Comparison of ENCODE assay signal across 8 mouse cellular contexts in the genomic region with DNA sequence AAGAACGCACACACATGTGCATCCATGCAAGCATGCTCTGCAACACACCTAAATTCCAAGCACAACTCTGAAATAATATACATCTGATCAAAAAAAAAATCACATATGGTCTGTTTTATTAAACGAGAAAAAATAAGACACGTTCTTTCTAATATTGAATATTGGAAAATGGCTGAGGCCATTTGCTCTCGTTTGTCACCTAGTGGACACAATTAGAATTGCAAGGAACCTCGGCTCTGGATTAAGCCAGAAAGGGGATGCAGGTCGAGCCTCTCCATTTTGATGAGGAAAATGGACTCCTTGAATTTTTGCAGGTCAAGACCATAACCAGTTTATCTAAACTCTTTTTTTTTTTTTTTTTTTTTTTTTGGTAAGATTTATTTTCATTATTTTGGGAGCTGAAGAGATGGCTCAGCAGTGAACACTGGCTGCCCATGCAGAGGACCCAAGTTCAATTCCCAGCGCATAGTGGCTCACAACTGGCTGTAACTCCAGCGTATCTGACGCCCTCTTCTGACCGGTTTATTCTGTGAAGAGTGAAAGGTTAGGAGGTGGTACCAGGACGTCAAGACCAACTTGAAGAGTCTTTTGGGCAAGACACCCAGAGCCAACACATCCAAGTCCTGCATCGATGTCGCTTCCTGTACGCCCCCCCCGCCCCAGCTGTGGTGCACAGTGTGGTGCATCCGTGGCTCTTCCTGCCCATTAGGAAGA. TPM values are rescaled to one million over a fixed set of nuclear protein-coding genes. Genes with fewer than 3 reads are reported as not detected.
DNase-seq lines count a peak whose midpoint lies in the region; ATAC-seq lines count a peak whose summit lies in the region.

No protein-coding gene starts in this region.

- H3K9me3 ChIP-seq in stomach, embryonic 16.5 days (replicated peaks; ENCODE audit: control insufficient read depth, low read length) = no peaks in the 10 kb centered on the region

- DNase-seq in adrenal gland, postnatal 10 days = peak; percentile 63
- DNase-seq in adrenal gland, adult 8-10 months = no peak
- DNase-seq in left cerebral cortex, postnatal 4 days = peak; percentile 32
- no peak for DNase-seq in left cerebral cortex, postnatal 36 days (ENCODE audit: low spot score in 2 of 2)
- peak; percentile 61 for DNase-seq in adrenal gland, postnatal 14 days
- DNase-seq in induced T-regulatory cell, adult 2 months (ENCODE audit: low read depth) = peak; percentile 80
- no peak for DNase-seq in gastrocnemius, adult 8-10 months (ENCODE audit: low spot score in 2 of 2)

- WGBS in stomach, embryonic 16.5 days = 54% methylated on average over 16 of the region's 16 CpGs

- no peaks in the 10 kb centered on the region for H3K27me3 ChIP-seq in stomach, embryonic 16.5 days (ENCODE audit: control insufficient read depth, insufficient read depth, low read length)

- no peak overlapping the region for H3K9ac ChIP-seq in stomach, embryonic 16.5 days (ENCODE audit: low read length)

- no peak for ATAC-seq in stomach, embryonic 16.5 days (ENCODE audit: insufficient read depth, low FRiP score)

- intact Hi-C loops in left cerebral cortex, postnatal 4 days (cut with DNase I) = no loop called here
- intact Hi-C loops in left cerebral cortex, postnatal 36 days (cut with DNase I) = no loop called here

- no peak overlapping the region for H3K4me2 ChIP-seq in stomach, embryonic 16.5 days (ENCODE audit: low read depth, low read length)

- peaks cover 5% of the 10 kb centered on the region; the same call in 1 of the 2 replicates for H3K4me1 ChIP-seq in stomach, embryonic 16.5 days (ENCODE audit: control insufficient read depth, insufficient read depth, low read length)

- H3K27ac ChIP-seq in stomach, embryonic 16.5 days (ENCODE audit: low read length) = peak overlapping the region; percentile 79

- H3K4me3 ChIP-seq in stomach, embryonic 16.5 days (replicated peaks; ENCODE audit: low read length) = no peak overlapping the region

- H3K36me3 ChIP-seq in stomach, embryonic 16.5 days (ENCODE audit: control insufficient read depth, insufficient read depth, low read length) = no peaks in the 10 kb centered on the region

RNA-seq across cellular contexts. Expression of gene Naa25, which starts 4.9 kb away (rescaled TPM):
- total RNA-seq in adrenal gland, postnatal 10 days (2021) = 10 to 100 TPM; 31.0 to 32.1 TPM
- total RNA-seq in adrenal gland, adult 8-10 months (2022) = 10 to 100 TPM; 33.4 to 40.0 (median 35.9) TPM
- total RNA-seq in left cerebral cortex, postnatal 4 days (2021) = 10 to 100 TPM; 49.3 to 51.0 TPM
- 10 to 100 TPM; 39.4 to 40.7 TPM for total RNA-seq in left cerebral cortex, postnatal 36 days (2021)
- total RNA-seq in adrenal gland, postnatal 14 days (2021) = 34.7 and 36.3 TPM in 2 replicates
- polyA plus RNA-seq in stomach, embryonic 16.5 days (2015; fragmentation: Nextera tagmentation; extraction: Ambion mirVana) = 43.4 and 45.8 TPM in 2 replicates
- total RNA-seq in gastrocnemius, adult 8-10 months (2022) = 10 to 100 TPM; 28.5 to 32.6 (median 30.3) TPM

RNA-seq across cellular contexts. Expression of gene Trafd1, which starts 7.4 kb away (rescaled TPM):
- total RNA-seq in adrenal gland, postnatal 10 days (2021) = 10 to 100 TPM; 52.3 TPM
- 10 to 100 TPM; 37.0 to 67.7 (median 52.0) TPM for total RNA-seq in adrenal gland, adult 8-10 months (2022)
- total RNA-seq in left cerebral cortex, postnatal 4 days (2021) = 100 to 1,000 TPM; 111 to 120 TPM
- total RNA-seq in left cerebral cortex, postnatal 36 days (2021) = 10 to 100 TPM; 83.3 to 93.0 TPM
- 38.1 and 52.2 TPM in 2 replicates for total RNA-seq in adrenal gland, postnatal 14 days (2021)
- polyA plus RNA-seq in stomach, embryonic 16.5 days (2015; fragmentation: Nextera tagmentation; extraction: Ambion mirVana) = 74.7 and 77.1 TPM in 2 replicates
- total RNA-seq in gastrocnemius, adult 8-10 months (2022) = 10 to 100 TPM; 37.4 to 45.4 (median 40.5) TPM

RNA-seq across cellular contexts. Expression of gene Tmem116, which starts 58.9 kb away (rescaled TPM):
- 1 to 10 TPM; 3.3 to 4.8 TPM for total RNA-seq in adrenal gland, postnatal 10 days (2021)
- total RNA-seq in adrenal gland, adult 8-10 months (2022) = 1 to 10 TPM; 3.2 to 7.3 (median 4.5) TPM
- total RNA-seq in left cerebral cortex, postnatal 4 days (2021) = 1 to 10 TPM; 1.9 TPM
- 1 to 10 TPM; 9.2 to 9.4 TPM for total RNA-seq in left cerebral cortex, postnatal 36 days (2021)
- total RNA-seq in adrenal gland, postnatal 14 days (2021) = 1.5 and 2.1 TPM in 2 replicates
- 3.5 and 4.5 TPM in 2 replicates for polyA plus RNA-seq in stomach, embryonic 16.5 days (2015; fragmentation: Nextera tagmentation; extraction: Ambion mirVana)
- total RNA-seq in gastrocnemius, adult 8-10 months (2022) = 1 to 10 TPM; 6.3 to 9.3 (median 8.5) TPM

RNA-seq across cellular contexts. Expression of gene Erp29, which starts 59.5 kb away (rescaled TPM):
- 100 to 1,000 TPM; 115 to 128 TPM for total RNA-seq in adrenal gland, postnatal 10 days (2021)
- 100 to 1,000 TPM; 105 to 121 (median 115) TPM for total RNA-seq in adrenal gland, adult 8-10 months (2022)
- total RNA-seq in left cerebral cortex, postnatal 4 days (2021) = 100 to 1,000 TPM; 159 to 164 TPM
- total RNA-seq in left cerebral cortex, postnatal 36 days (2021) = 100 to 1,000 TPM; 140 to 151 TPM
- 110 and 116 TPM in 2 replicates for total RNA-seq in adrenal gland, postnatal 14 days (2021)
- polyA plus RNA-seq in stomach, embryonic 16.5 days (2015; fragmentation: Nextera tagmentation; extraction: Ambion mirVana) = 185 and 207 TPM in 2 replicates
- 10 to 100 TPM; 30.5 to 34.9 (median 31.1) TPM for total RNA-seq in gastrocnemius, adult 8-10 months (2022)

Comparison
In these comparisons a context has a peak if more than half of its experiments do, and no peak if none do; other contexts are left out.
1. DNase-seq: peak in adrenal gland, postnatal 10 days (single experiment), left cerebral cortex, postnatal 4 days (single experiment), adrenal gland, postnatal 14 days (single experiment) and induced T-regulatory cell, adult 2 months (single experiment); none in adrenal gland, adult 8-10 months (single experiment), left cerebral cortex, postnatal 36 days (0 of 2) and gastrocnemius, adult 8-10 months (0 of 2).